Mouse (Mus musculus): ENCODE measurements around the gene Abca13.
"Not testable (repeated sequence)": the region's sequence is repeated elsewhere in the genome, so short reads cannot be mapped to it uniquely, and the experiment has no call there.

The Abca13 gene

DNA sequence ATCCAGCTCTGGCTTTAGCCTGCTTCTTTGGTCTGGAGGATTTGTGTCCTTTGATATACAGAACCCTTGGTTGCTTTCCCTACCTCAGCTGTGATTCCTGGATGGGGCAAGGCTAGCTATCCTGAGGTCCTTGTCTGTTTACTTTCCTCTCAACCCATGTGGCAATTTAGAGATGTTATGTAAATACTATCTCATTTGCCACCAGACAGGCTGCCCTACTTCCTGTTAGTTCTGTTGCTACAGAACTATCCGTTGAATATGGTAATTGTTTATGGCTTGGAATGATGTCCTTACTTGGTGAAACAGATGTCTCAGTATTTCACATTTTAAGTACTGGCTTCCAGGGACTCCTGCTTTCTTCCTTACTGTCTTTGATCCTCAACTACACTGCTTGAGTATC is 107.9 kb downstream of the Abca13 start:
- no peak for DNase-seq

DNA sequence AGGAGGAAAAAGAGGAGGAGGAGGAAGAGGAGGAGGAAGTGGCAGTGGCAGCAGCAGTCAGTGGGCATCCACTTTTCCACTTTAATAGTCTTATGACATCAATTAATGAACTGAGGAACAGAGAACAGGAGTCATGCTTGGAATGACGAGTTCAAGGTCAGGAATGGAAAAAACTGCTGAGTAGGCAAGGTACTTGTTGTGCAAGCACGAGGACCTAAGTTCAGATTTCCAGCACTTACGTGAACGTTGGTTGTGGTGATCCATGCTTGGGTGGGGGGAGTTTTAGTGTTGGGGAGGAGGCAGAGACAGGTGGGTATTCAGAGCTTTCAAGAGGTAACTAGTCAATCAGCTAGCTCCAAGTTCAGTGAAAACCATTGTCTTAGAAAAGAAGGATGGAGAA is 113.7 kb downstream of the Abca13 start:
- DNase-seq = no peak

DNA sequence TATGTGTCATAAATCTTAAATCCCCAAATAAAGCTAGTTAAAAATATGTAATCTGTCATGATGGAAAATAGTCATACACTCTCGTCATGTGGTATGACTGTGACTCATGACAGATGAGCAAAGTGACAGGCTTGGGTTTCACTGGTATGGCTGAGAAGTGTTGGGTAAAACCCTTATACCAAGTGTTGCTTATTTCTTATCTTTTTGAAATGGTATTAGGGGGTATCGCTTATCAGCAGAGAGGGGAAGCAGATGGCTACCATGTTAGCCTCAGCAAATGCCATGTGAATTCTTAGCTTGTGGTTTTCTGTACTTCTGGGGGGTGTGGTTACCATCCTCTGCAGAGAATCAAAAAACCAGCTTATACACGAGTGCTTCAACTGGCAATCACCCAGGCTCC is 124.8 kb downstream of the Abca13 start:
- DNase-seq = no peak

DNA sequence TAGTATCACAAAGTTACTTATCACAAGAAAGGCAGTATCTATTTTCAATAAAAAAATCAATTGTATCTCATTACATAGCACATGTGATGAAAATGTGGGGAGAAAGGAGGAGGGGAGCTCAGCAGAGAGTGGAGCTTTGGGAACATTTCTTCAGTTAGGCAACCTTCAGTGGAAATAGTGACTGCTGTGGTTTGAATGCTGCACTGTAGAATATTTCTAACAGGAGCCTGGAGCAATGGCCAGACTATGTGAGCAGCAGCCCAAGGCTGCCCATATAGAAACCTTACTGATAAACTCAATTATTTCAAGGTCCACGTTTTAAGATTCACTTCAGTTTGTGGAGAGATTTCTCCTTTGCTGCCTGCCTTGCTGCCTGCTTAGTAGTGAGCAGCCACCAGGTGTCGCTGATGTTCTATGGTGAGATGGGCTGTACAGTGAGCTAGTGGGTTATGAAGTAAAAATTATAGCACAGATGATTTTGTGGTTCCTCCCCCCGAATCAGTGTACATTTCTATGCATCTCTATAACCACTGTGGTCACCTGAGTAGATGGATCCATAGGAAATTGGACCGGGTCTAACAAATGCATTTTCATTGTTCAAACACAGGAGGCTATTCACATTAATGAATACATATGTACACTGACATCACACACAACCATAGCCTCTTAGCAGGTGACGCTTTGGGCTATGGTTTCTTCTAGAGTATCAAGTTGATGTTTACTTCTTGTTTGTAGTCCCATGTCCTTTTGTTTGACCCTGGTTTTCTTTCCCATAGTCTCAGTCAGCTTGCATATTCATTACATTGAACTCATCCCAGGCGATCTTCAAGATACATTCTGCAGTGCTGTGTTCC is 125.6 kb downstream of the Abca13 start:
- DNase-seq = peak; percentile 44

- DNase-seq = no peak
Observed at GRCm38 (mm10) chr11:9338151-9338550, 146.4 kb downstream of the Abca13 start.

- no peak for DNase-seq
Observed at GRCm38 (mm10) chr11:9347724-9348123, 156.0 kb downstream of the Abca13 start.

DNA sequence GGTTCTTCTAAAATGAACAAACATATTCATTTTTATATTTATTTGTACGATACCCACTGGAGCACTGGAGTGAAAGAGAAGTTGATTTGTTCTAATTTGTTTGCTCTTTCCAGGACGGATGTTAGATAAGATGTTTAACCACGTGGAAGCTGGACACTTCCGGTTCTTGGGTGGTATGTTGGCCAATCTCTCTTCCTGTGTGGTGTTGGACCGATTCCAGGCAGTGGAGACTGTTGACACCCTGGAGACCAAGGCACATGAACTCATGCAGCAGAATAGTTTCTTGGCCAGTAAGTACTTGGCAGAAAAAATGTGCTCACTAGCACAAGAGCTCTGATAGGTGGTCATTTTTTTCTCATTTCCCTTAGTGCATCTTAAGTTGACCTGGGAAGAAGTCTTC is 181.4 kb downstream of the Abca13 start:
- no peak for DNase-seq

DNA sequence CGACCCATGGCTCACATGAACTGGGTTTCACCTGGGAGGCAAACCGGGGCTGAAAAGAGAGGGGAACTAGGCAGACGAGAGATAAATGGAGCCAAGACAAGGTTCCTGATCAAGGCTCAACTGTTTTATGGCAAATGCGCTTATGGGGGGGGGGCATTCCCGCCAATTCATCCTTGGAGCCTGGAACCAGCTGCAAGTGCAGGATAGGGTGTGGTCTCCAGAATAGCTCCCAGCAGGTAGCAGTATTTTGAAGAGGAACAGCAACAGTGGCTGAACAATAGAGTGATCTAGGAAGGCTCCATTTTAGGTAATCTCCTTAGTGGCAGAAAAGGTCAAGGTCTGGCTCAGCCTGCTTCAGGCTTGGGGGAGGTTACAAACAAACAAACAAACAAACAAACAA is 182.7 kb downstream of the Abca13 start:
- DNase-seq = not testable (repeated sequence)

DNA sequence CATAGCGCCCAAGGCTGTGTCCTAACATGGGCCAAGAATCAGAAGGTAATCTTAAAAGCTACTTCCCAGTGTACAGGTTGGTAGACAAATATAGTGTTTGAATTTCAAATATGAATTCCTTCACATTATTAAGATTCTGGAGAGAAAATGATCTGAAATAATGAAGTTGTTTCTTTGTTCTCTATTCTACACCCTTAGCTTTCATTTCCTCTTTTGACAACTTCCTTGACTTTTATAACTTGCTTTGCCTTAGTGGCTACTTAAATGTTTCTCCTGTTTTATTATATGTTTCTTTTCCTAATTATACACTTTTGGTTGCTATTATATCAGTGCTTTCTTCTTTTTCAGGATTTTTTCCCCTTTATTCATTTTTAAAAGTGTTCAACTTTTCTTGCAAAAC is 196.8 kb downstream of the Abca13 start:
- no peak for DNase-seq

- no peak for DNase-seq
Observed at GRCm38 (mm10) chr11:9416946-9417345, 225.2 kb downstream of the Abca13 start.

DNA sequence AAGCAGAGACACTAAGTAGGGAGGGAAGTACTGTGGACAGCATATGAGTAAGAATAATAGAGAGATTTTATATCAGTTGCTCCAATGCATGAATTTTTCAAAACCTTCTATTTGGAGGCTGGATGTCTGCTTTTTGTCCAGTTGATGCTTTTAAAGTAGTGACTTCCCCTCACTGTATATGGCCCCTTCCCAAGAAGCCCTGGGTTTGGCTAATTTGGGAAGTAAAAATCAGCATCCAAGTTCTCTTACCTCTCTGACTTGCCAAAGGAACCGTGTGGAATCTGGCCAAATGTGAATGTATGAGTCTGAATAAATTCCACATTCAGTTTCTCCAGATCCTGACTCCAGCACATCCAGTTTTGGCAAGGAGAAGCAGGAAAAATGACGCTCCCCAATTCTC is 228.5 kb downstream of the Abca13 start:
- no peak for DNase-seq

DNA sequence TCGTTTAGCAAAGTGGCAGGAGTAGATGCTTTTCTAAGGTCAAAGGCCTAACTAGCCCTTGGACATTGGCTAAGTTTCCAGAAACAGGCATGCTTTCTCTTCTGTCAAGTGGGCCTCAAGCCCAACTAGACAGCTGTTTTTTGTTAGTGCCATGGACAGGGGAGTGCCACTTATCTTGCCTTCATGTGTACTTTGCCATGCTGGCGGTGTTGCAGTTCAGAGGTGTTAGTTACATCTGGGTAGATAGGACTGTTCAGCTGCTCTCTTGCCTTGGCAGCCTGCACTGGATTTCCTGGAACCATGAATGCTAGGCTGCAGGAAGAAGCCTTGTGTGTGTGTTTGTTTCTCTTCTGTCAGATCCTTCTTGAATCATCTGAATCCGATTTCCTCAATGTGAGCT is 235.7 kb downstream of the Abca13 start:
- no peak for DNase-seq

DNA sequence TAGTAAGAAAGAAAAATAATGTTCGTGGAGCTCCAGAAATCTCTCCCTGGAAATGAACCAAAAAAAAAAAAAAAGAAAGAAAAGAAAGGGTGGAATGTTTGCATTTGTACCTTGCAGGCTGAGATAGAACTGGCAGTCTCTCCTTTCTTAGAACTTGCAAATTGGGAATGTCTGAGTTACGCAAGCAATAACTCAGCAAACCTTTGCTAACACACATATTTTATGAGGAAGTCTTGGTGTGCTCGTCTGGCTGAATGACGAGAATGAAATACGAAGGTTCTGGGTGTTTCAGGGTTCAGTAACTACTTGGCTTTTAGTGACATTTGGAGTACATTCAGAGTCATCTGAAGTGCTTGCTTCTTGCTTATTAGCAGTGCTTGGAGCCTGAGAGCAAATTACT is 241.1 kb downstream of the Abca13 start:
- no peak for DNase-seq

DNA sequence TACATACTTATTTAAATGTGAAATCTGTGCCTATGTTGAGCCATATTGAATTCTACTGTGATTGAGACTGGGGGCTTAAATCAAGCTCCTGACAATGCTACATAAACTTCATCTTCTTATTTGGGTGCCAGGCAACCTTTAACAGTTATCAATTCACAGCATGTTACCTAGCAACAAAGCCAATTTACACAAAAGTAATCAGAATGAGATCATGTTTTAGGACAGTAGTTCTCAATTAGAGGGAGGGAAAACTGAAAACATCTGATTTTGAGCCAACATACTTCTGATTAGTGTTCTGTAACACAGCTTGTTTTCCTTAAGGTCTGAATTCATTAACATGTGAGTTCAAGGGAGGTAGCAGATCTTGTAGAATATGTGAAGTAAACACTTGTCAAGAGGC is 244.9 kb downstream of the Abca13 start:
- DNase-seq = no peak

GRCm38 (mm10) chr11:9439781-9440180 is 248.0 kb downstream of the Abca13 start:
- DNase-seq = no peak

- no peak for DNase-seq
Observed at GRCm38 (mm10) chr11:9441192-9441591, 249.4 kb downstream of the Abca13 start.

- no peak for DNase-seq
Observed at GRCm38 (mm10) chr11:9472400-9472799, 280.7 kb downstream of the Abca13 start.

DNA sequence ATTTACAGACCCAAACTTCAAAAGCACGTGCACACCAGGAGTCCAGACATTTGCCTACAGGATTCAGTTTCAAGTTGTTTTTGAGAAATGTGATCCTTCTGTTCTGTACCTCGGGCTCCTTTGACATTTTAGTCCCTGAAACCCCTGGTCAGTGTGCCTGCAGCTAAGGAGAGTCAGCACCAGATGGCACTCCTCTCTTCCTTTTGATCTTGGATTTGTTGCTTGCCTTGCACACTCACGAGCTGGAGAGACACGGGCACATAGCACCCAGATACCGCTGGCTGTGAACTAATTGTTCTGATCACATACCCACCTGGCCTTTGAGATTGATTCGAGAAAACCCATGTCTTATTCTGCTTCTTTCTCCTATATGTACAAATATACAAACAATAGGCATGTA is 289.8 kb downstream of the Abca13 start:
- DNase-seq = no peak

GRCm38 (mm10) chr11:9500326-9501142 is 308.8 kb downstream of the Abca13 start:
- no peak for DNase-seq

- DNase-seq = not testable (repeated sequence)
Observed at GRCm38 (mm10) chr11:9514966-9515365, 323.2 kb downstream of the Abca13 start.

GRCm38 (mm10) chr11:9528556-9528955 is 336.8 kb downstream of the Abca13 start:
- DNase-seq = no peak

DNA sequence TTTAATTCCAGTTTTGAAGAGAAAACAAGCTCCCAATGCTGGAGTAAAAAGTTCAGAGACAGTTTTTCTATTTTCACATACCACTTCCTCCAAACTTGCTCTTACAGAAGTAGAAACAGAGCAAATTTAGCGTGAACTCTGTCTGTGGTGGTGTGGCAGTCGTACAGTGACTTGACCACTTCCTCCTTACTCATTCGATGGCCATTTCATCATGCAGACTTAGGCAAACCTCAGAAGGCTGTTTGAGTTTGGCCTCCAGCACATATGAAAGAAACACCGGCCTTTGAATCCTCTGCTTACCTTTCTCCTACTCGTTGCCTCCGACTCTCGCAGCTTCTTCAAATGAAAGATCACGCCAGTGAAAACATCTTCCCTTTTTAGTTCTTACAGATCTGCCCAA is 340.0 kb downstream of the Abca13 start:
- no peak for DNase-seq

DNA sequence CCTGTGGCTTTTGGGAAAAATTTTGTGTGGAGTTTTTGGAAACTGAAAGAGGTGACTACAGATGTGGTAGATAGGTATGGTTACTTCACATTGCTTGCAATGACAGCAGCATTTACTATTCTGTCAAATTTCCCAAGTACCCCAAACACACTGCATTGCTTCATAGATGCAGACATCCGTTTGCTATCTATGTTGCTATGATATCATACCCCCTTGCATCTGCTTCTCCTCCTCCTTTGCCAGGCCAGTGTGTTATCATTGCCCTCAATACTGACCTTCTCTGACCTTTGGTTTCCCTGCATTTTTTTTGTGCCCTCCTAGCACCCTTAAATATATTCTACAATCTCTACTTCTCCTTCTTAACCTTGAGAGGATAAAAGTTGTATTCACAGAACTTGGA is 341.4 kb downstream of the Abca13 start:
- DNase-seq = no peak

- no peak for DNase-seq
Observed at GRCm38 (mm10) chr11:9533658-9534202, 342.0 kb downstream of the Abca13 start.

All from thymus, postnatal 14 days (tissue).